Mouse (Mus musculus): ENCODE results near the gene Gm6465. TPM values are rescaled to one million over a fixed set of nuclear protein-coding genes. Genes with fewer than 3 reads are reported as not detected.

Gm6465 gene
- not detected for polyA plus RNA-seq (2014; fragmentation: Illumina TruSeq; extraction: RNeasy Lipid Tissue Mini Kit (QIAGEN cat#74804); ENCODE audit: low read depth, low replicate concordance)

GRCm38 (mm10) chr5:11845239-11845638, at the start of gene Gm6465:
TSS of gene Gm6465 (plus strand) at chr5:11845539.

Other genes starting within 250 kb of the Gm6465 start
- gene Gm8922, start 163.6 kb upstream of the Gm6465 start, polyA plus RNA-seq (2014; fragmentation: Illumina TruSeq; extraction: RNeasy Lipid Tissue Mini Kit (QIAGEN cat#74804); ENCODE audit: low read depth, low replicate concordance), result not detected
- not detected for gene Gm8926, start 75.0 kb upstream of the Gm6465 start, polyA plus RNA-seq (2014; fragmentation: Illumina TruSeq; extraction: RNeasy Lipid Tissue Mini Kit (QIAGEN cat#74804); ENCODE audit: low read depth, low replicate concordance)
- gene 4933402N22Rik, start 72.5 kb downstream of the Gm6465 start, polyA plus RNA-seq (2014; fragmentation: Illumina TruSeq; extraction: RNeasy Lipid Tissue Mini Kit (QIAGEN cat#74804); ENCODE audit: low read depth, low replicate concordance), result not detected